Mouse (Mus musculus): ENCODE measurements at regions not wholly inside any gene's neighbourhood (a gene's known extent, or its start where the extent isn't known, plus 50 kb on each side); places are given as distances from the start of the nearest gene placed in this dataset.

DNA sequence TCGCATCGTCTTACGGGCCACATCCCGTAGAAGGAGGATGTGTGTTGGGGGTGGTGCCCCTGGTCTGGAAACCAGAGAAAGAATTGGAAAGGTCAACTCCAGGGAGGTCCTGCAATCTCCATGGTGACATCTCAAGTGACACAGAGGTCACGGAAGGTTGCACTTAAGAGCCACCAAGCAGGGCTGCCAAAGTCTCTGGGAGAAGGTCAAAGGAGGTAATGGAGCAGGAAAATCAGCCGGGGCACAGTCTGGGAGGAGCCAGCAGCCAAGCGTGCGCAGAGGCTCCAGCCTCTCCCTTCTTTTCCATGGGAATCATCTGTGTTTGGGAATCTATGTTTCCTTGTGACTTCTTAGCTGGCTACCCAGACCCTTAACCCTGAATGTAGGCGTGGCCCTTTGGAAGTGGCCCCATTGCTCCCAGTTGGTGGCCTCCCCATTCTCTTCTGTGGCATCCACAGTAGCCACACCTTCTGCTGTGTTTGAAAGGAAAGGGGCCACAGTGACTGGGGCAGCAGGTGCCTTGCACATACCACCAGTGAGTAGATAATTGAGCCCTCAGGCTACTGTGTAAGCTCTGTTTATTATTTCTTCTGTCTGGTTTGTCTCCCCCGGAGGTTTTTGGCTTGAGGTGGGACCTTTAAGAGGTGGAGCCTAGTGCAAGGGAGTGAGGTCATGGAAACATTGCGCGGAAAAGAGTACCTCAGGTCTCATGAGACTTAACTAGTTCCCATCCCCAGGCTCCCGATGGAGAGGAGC lies 178.5 kb upstream of the Cops8 start:
- Histone ChIP-seq H3K9me3 (ENCODE audit: control insufficient read depth, low read length) (peaks cover 25% of the 10 kb centered on the region), H3K27me3 (ENCODE audit: control insufficient read depth) (no peaks in the 10 kb centered on the region), H3K36me3 (ENCODE audit: control insufficient read depth) (no peaks in the 10 kb centered on the region), H3K4me3 (replicated peaks) (no peak overlapping the region), H3K4me1 (ENCODE audit: control insufficient read depth) (no peaks in the 10 kb centered on the region)
- TF ChIP-seq GATA1 (IDR thresholded peaks at IDR 0.05; ENCODE audit: low read length) (no peak), TAL1 (IDR thresholded peaks at IDR 0.05; ENCODE audit: low read length) (no peak)

DNA sequence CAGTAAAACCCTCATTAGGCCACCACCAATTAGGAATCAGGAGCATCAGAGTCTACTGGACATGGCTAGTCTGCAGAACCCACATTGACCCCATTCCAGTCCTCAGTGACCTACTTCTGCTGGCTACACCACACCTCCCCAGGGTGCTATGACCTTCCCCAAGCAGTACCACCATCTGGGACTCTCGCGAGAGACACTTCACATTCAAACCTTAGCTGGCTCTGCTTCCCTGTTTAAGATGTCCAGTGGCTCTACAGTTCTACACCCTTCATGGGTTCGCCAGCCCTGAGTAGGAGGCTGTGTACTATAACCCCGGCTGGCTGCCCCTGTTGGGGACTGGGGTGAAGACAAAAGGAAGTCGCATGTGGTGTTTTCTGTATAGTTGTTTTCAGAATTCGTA lies 174.4 kb upstream of the Cops8 start:
- Histone ChIP-seq H3K9me3 (ENCODE audit: control insufficient read depth, low read length) (peaks cover 16% of the 10 kb centered on the region), H3K27me3 (ENCODE audit: control insufficient read depth) (no peaks in the 10 kb centered on the region), H3K4me1 (ENCODE audit: control insufficient read depth) (no peaks in the 10 kb centered on the region), H3K4me3 (replicated peaks) (no peak overlapping the region), H3K36me3 (ENCODE audit: control insufficient read depth) (no peaks in the 10 kb centered on the region)
- TF ChIP-seq GATA1 (IDR thresholded peaks at IDR 0.05; ENCODE audit: low read length) (no peak), TAL1 (IDR thresholded peaks at IDR 0.05; ENCODE audit: low read length) (no peak)

DNA sequence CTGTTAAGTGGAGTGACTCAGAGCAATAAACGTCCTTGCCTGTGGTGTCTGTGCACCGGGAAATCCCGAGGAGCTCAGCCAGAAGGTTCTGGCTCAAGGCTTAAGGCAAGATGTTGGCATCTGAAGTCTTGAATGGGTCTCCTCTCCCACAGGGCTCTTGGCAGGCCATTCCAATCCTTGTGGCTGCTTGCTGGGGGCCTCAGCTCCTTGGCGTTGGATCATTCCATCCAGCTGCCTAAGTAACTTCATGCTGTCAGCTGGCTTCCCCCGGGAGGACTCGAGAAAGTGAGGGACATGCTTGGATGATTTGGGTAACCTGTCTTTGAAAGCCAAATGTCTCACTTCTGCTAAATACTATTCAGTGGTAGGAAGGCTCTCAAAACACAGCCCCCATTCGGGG lies 174.0 kb upstream of the Cops8 start:
- peaks cover 16% of the 10 kb centered on the region for H3K9me3 ChIP-seq (ENCODE audit: control insufficient read depth, low read length)
- H3K27me3 ChIP-seq (ENCODE audit: control insufficient read depth): no peaks in the 10 kb centered on the region
- TF ChIP-seq TAL1 (IDR thresholded peaks at IDR 0.05; ENCODE audit: low read length) (no peak), GATA1 (IDR thresholded peaks at IDR 0.05; ENCODE audit: low read length) (no peak)
- no peaks in the 10 kb centered on the region for H3K36me3 ChIP-seq (ENCODE audit: control insufficient read depth)
- H3K4me3 ChIP-seq (replicated peaks): no peak overlapping the region
- H3K4me1 ChIP-seq (ENCODE audit: control insufficient read depth): no peaks in the 10 kb centered on the region

DNA sequence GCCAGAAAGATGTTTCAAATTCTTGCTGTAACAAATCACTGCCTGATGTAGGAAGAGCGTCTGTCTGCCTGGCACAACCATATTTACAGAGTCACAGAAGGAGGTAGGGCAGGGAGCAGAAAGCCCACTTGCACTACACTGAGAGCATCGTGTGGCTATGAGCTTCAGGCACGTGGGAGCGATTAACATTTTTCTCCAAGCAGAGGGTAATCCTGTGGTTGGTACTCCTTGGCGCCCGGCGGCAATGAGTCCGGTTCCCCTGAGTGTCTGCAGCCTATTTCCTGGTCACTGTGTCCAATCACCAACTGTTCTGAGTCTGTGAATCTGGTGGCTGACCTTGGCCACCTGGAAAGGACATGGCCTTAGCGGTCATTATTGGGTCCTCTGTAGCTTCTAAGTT lies 172.3 kb upstream of the Cops8 start:
- H3K36me3 ChIP-seq (ENCODE audit: control insufficient read depth): no peaks in the 10 kb centered on the region
- peaks cover 16% of the 10 kb centered on the region for H3K9me3 ChIP-seq (ENCODE audit: control insufficient read depth, low read length)
- H3K27me3 ChIP-seq (ENCODE audit: control insufficient read depth): no peaks in the 10 kb centered on the region
- H3K4me3 ChIP-seq (replicated peaks): no peak overlapping the region
- no peak for TF ChIP-seq GATA1 (IDR thresholded peaks at IDR 0.05; ENCODE audit: low read length)
- TF ChIP-seq TAL1 (IDR thresholded peaks at IDR 0.05; ENCODE audit: low read length): no peak
- H3K4me1 ChIP-seq (ENCODE audit: control insufficient read depth): no peaks in the 10 kb centered on the region

DNA sequence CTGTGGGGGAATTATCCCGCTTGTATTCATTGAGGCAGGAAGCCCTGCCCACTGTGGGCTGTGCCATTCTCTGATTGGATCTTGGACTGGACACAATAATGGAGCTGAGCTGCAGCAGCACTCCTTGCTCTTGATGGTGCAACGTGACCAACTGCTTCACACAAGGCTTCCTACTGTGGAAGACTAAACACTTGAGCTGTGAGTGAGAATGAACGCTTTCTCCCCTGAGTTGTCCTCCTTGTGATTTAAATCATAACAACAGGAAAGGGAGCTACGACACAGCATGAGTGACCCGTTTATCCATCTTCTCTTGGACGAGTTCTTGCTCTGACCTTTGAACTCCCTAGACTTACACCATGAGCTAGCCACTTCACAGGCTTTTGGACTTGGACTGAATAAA lies 171.0 kb upstream of the Cops8 start:
- no peaks in the 10 kb centered on the region for H3K27me3 ChIP-seq (ENCODE audit: control insufficient read depth)
- TF ChIP-seq TAL1 (IDR thresholded peaks at IDR 0.05; ENCODE audit: low read length) (no peak), GATA1 (IDR thresholded peaks at IDR 0.05; ENCODE audit: low read length) (no peak)
- H3K9me3 ChIP-seq (ENCODE audit: control insufficient read depth, low read length): peaks cover 16% of the 10 kb centered on the region
- no peaks in the 10 kb centered on the region for H3K36me3 ChIP-seq (ENCODE audit: control insufficient read depth)
- H3K4me1 ChIP-seq (ENCODE audit: control insufficient read depth): no peaks in the 10 kb centered on the region
- H3K4me3 ChIP-seq (replicated peaks): no peak overlapping the region

DNA sequence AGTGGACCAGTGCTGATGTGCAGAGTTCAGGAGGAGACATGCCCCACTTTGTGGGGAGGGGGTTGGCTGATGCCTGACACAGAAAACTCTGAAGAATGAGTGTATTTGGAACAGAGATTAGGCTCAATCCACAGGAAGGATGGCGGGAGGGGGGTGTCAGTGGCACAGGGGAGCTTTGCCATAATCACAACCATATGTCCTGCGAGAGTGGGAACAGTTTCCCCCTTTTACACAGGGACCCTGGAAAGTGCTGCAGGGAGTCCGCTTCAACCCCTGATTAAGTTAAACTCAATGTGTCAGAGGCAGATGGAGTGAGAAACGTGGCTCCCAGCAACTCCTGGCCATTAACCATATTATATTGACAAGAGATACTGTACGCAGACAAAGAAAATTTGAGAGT lies 168.9 kb upstream of the Cops8 start:
- no peak for TF ChIP-seq GATA1 (IDR thresholded peaks at IDR 0.05; ENCODE audit: low read length)
- TF ChIP-seq TAL1 (IDR thresholded peaks at IDR 0.05; ENCODE audit: low read length): no peak
- Histone ChIP-seq H3K4me3 (replicated peaks) (no peak overlapping the region), H3K9me3 (ENCODE audit: control insufficient read depth, low read length) (no peaks in the 10 kb centered on the region; the same call in 1 of the 2 replicates), H3K36me3 (ENCODE audit: control insufficient read depth) (no peaks in the 10 kb centered on the region), H3K27me3 (ENCODE audit: control insufficient read depth) (no peaks in the 10 kb centered on the region), H3K4me1 (ENCODE audit: control insufficient read depth) (no peaks in the 10 kb centered on the region)

DNA sequence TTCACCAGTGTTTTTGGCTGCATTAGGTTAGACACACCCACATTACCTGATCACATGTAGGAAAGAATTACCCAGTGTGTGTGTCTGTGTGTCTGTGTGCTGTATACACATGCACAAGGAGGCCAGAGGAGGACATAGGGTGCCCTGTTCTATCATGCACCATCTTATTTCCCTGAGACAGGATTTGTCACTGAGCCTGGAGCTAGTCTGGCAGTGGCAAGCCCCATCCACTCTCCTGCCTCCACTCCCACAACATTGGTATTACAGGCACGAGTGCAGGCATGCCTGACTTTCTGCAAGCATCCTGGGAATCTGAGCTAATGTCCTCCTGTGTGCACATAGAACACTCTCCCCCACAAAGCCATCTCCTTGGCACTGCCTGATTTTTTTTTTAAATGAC lies 162.1 kb upstream of the Cops8 start:
- Histone ChIP-seq H3K36me3 (ENCODE audit: control insufficient read depth) (no peaks in the 10 kb centered on the region), H3K4me1 (ENCODE audit: control insufficient read depth) (no peaks in the 10 kb centered on the region), H3K27me3 (ENCODE audit: control insufficient read depth) (no peaks in the 10 kb centered on the region), H3K4me3 (replicated peaks) (no peak overlapping the region), H3K9me3 (ENCODE audit: control insufficient read depth, low read length) (no peaks in the 10 kb centered on the region)
- TF ChIP-seq GATA1 (IDR thresholded peaks at IDR 0.05; ENCODE audit: low read length): no peak
- no peak for TF ChIP-seq TAL1 (IDR thresholded peaks at IDR 0.05; ENCODE audit: low read length)

DNA sequence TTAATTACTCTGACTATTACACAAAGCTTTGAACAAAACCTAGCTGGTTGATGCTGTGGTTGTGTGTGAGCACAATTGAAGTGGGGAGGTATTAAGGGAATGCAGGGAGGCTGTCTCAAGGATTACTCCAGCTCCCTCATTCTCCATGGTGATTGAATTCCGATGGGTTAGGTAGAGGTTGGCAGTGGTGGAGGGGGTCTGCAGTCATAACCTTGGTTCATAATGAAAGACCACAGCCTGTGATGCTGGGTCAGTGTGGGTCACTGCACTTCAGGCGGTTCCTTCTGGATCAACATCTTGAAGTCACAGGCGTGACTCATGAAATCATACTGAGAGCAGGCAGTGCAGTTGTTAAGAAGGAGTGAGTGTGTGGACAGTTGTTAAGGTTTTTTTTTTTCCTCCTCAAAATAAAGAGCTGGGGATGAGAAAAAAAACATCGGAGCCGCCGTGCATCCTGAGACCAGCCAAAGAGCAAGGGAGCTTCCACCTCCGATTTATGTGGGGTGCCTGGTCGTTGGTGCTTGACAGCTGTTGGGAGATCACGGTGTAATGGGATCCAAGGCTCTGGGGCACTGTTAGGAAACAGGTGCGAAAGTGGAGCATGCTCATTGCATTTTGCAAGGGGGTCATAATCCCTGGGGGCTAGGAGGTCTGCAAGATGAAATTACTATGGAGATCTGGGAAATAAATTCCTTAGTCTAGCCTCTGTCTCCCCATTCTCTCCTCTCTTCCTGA lies 161.5 kb upstream of the Cops8 start:
- Histone ChIP-seq H3K27me3 (ENCODE audit: control insufficient read depth) (no peaks in the 10 kb centered on the region), H3K4me3 (replicated peaks) (no peak overlapping the region), H3K4me1 (ENCODE audit: control insufficient read depth) (no peaks in the 10 kb centered on the region), H3K9me3 (ENCODE audit: control insufficient read depth, low read length) (no peaks in the 10 kb centered on the region), H3K36me3 (ENCODE audit: control insufficient read depth) (no peaks in the 10 kb centered on the region)
- no peak for TF ChIP-seq TAL1 (IDR thresholded peaks at IDR 0.05; ENCODE audit: low read length)
- no peak for TF ChIP-seq GATA1 (IDR thresholded peaks at IDR 0.05; ENCODE audit: low read length)

All from erythroblast, embryonic 14.5 days (primary cell).